Mouse (Mus musculus) heart, embryonic 14.5 days (tissue): ENCODE results near the gene Sun2. TPM values are rescaled to one million over a fixed set of nuclear protein-coding genes. Genes with fewer than 3 reads are reported as not detected.

Experiments
- ATAC-seq: fragments of 200-750 bp; cut with Nextera tagmentation; 2 replicates; pipeline ENCODE4 v1.8.0; 2017; ENCODE audit warnings: low read depth, moderate TSS enrichment; ENCODE audit not compliant: insufficient number of reproducible peaks, insufficient read depth, low FRiP score
- H3K27ac ChIP-seq, 2 experiments: fragments of 200-500 bp in 1 of 2; fragments of 300-500 bp in 1 of 2; sonication (generic) in 1 of 2; replicated peaks in 1 of 2; 2 replicates each; pipeline ENCODE4 v1.5.1; 2012 to 2014; ENCODE audit warnings: low read depth in 2 of 2, low read length in 2 of 2, control low read depth in 1 of 2, mild to moderate bottlenecking in 1 of 2, mixed read lengths in 1 of 2; ENCODE audit not compliant: control insufficient read depth in 1 of 2, insufficient read depth in 1 of 2
- H3K27me3 ChIP-seq: fragments of 300-500 bp; sonication (generic); 2 replicates; pipeline ENCODE4 v1.6.1; 2014; ENCODE audit warnings: mild to moderate bottlenecking, low read length, control low read depth; ENCODE audit not compliant: control insufficient read depth, insufficient read depth
- H3K36me3 ChIP-seq: fragments of 300-500 bp; sonication (generic); 2 replicates; pipeline ENCODE4 v1.6.1; 2014; ENCODE audit warnings: mild to moderate bottlenecking, control low read depth, low read length, mixed read lengths; ENCODE audit not compliant: control insufficient read depth, insufficient read depth
- H3K4me1 ChIP-seq, 2 experiments: fragments of 200-500 bp in 1 of 2; fragments of 300-500 bp in 1 of 2; sonication (generic) in 1 of 2; 2 replicates each; pipeline ENCODE4 v1.6.1; 2012 to 2014; ENCODE audit warnings: low read length in 2 of 2, control low read depth in 1 of 2, mixed read lengths in 1 of 2; ENCODE audit not compliant: control insufficient read depth in 2 of 2, insufficient read depth in 2 of 2
- H3K4me2 ChIP-seq: fragments of 300-500 bp; sonication (generic); 2 replicates; pipeline ENCODE4 v1.6.1; 2014; ENCODE audit warnings: mild to moderate bottlenecking, low read length
- H3K4me3 ChIP-seq, 2 experiments: fragments of 200-500 bp in 1 of 2; fragments of 300-500 bp in 1 of 2; sonication (generic) in 1 of 2; 2 replicates each; pipeline ENCODE4 v1.5.1; 2012 to 2014; ENCODE audit warnings: low read length in 2 of 2, mild to moderate bottlenecking in 2 of 2, control low read depth in 1 of 2, low read depth in 1 of 2, moderate library complexity in 1 of 2; ENCODE audit not compliant: control insufficient read depth in 1 of 2, insufficient read depth in 1 of 2
- H3K9ac ChIP-seq: fragments of 300-500 bp; sonication (generic); 2 replicates; pipeline ENCODE4 v1.6.1; 2014; ENCODE audit warnings: mild to moderate bottlenecking, low read length
- H3K9me3 ChIP-seq: fragments of 300-500 bp; sonication (generic); 2 replicates; pipeline ENCODE4 v1.6.1; 2016; ENCODE audit warnings: low read length, control low read depth; ENCODE audit not compliant: control insufficient read depth
- WGBS: fragments of 180-500 bp; shearing (Covaris S2); extraction: QIAGEN DNeasy Blood & Tissue Kit; methylation state at CpG from one replicate; pipeline ENCODE4 v1.1.7; 2014; 5-methylcytosine and 5-hydroxymethylcytosine counted together
- polyA plus RNA-seq: library from polyadenylated mRNA; unstranded; fragments of >200 nt; fragmentation: Nextera tagmentation; extraction: Ambion mirVana; gene quantifications from 2 replicates; pipeline ENCODE4 v1.2.1, GENCODE M21; 2014

Gene Sun2
- polyA plus RNA-seq, 1 experiment from 2014 or later: 7.7 TPM

GRCm38 (mm10) chr15:79753873-79754272, 11.5 kb upstream of the Sun2 start:
- H3K27ac ChIP-seq: no peak overlapping the region
- H3K4me1 ChIP-seq: no peaks in the 10 kb centered on the region
- no peaks in the 10 kb centered on the region for H3K27me3 ChIP-seq
- no peak overlapping the region for H3K4me2 ChIP-seq
- no peak overlapping the region for H3K4me3 ChIP-seq
- no peaks in the 10 kb centered on the region for H3K36me3 ChIP-seq
- H3K9me3 ChIP-seq: no peaks in the 10 kb centered on the region
- ATAC-seq: no peak
- H3K9ac ChIP-seq: no peak overlapping the region
- 44% methylated on average over 4 of the region's 4 CpGs for WGBS

GRCm38 (mm10) chr15:79753420-79753752, 11.1 kb upstream of the Sun2 start:
- Histone ChIP-seq H3K36me3 (no peaks in the 10 kb centered on the region), H3K4me1 (no peaks in the 10 kb centered on the region), H3K27me3 (no peaks in the 10 kb centered on the region), H3K4me2 (no peak overlapping the region), H3K9ac (no peak overlapping the region), H3K27ac (no peak overlapping the region), H3K4me3 (no peak overlapping the region), H3K9me3 (no peaks in the 10 kb centered on the region)
- 77% methylated on average over 3 of the region's 3 CpGs for WGBS
- ATAC-seq: no peak

DNA sequence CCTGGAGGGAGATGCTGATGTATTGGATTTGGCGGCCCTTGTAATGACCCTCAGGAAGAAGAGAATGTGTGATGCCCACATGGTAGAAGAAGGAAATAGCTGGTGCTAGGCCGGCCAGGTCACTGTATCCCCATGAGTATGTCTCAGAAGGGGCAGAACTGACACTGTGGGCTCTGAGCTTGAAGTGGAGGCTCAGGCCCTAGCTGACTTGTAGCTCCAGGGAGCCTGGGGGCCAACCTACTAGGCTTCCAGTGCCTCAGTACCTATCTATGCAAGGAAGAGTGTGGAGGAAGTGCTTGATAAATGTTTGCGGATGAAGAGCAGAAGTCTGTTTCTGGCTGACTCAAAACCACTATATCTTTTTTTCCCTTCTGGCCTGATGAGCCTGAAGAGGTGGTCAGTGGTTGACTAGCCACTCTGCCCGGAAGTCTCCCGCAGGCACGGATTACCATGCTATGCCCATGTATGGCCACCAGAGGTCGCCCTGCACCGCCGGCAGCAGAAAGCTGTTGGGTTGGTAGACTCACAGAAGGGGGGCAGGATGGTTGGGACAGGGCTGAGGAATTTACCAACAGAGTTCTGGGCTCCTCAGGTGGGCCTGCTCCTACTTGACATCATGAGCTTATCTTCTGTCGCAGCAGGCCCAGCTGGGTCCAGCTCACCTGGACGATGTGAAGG, 10.5 kb upstream of the Sun2 start:
- H3K9ac ChIP-seq: no peak overlapping the region
- H3K27me3 ChIP-seq: no peaks in the 10 kb centered on the region
- no peak overlapping the region for H3K27ac ChIP-seq
- ATAC-seq: no peak
- H3K4me1 ChIP-seq: no peaks in the 10 kb centered on the region
- H3K4me3 ChIP-seq: no peak overlapping the region
- no peaks in the 10 kb centered on the region for H3K9me3 ChIP-seq
- H3K4me2 ChIP-seq: no peak overlapping the region
- no peaks in the 10 kb centered on the region for H3K36me3 ChIP-seq
- WGBS: 22% methylated on average over 11 of the region's 11 CpGs

- no peaks in the 10 kb centered on the region for H3K36me3 ChIP-seq
Observed at GRCm38 (mm10) chr15:79751772-79752171, 9.4 kb upstream of the Sun2 start.

GRCm38 (mm10) chr15:79750266-79750665, 7.9 kb upstream of the Sun2 start:
- no peak overlapping the region for H3K4me3 ChIP-seq
- H3K36me3 ChIP-seq: 0 out of 2 replicates have a peak, but pooled peaks cover under 1% of the 10 kb centered on the region
- no peak for ATAC-seq
- H3K9ac ChIP-seq: no peak overlapping the region
- no peaks in the 10 kb centered on the region for H3K4me1 ChIP-seq
- H3K27me3 ChIP-seq: no peaks in the 10 kb centered on the region
- H3K9me3 ChIP-seq: no peaks in the 10 kb centered on the region
- no peak overlapping the region for H3K4me2 ChIP-seq
- 81% methylated on average over 8 of the region's 8 CpGs for WGBS
- H3K27ac ChIP-seq: no peak overlapping the region

More at GRCm38 (mm10) chr15:79751772-79752171, 9.4 kb upstream of the Sun2 start:
- Histone ChIP-seq H3K4me1 (no peaks in the 10 kb centered on the region), H3K4me2 (no peak overlapping the region), H3K4me3 (no peak overlapping the region), H3K9ac (no peak overlapping the region), H3K27ac (no peak overlapping the region), H3K9me3 (no peaks in the 10 kb centered on the region), H3K27me3 (no peaks in the 10 kb centered on the region)
- ATAC-seq: no peak
- 69% methylated on average over 17 of the region's 17 CpGs for WGBS

DNA sequence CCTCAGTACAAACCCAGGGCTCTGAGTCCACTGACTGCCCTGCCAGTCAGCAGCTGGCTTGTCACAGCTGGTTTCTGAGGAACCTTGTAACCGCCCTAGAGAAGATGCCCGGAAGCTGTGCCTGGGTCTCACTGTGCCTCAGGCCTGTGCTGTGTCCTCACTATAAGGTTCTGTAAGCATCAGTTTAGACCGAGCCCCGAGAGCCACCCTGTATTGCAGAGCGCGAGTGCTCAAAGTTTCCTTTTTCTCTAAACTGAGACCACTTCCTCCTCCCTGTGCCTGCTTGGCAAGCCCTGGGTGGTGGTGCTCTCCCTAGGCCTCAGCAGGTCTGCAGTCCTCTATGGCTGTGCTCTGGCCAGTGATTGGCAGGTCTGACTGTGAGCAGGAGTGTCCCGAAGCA, 6.8 kb upstream of the Sun2 start:
- Histone ChIP-seq H3K27me3 (no peaks in the 10 kb centered on the region), H3K9ac (no peak overlapping the region), H3K4me2 (no peak overlapping the region), H3K4me1 (peaks cover 0 to 3% of the 10 kb centered on the region in 2 experiments; a peak in 1 of 4 replicates), H3K9me3 (no peaks in the 10 kb centered on the region), H3K4me3 (no peak overlapping the region), H3K36me3 (0 out of 2 replicates have a peak, but pooled peaks cover 6% of the 10 kb centered on the region), H3K27ac (no peak overlapping the region)
- WGBS: 93% methylated on average over 7 of the region's 7 CpGs
- no peak for ATAC-seq

DNA sequence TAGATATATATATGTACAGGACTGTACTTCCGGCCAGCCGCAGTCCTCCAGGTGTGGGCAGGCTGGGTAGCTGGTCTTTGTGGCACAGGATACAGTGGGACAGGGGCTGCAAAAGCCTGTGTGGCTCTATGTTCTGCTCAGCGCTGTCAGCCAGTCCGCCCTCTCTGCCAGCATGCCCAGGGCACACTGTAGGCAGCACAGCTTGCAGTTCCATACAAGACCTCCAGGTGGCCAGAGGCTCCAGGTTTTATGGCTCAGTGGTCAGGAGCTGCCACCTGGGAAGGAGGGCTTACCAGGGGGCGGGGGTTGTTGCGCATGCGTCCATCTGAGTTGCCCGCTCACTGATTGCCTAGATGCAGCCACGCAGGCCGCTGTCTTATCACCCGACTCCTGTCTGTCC, 5.7 kb upstream of the Sun2 start:
- Histone ChIP-seq H3K4me3 (no peak overlapping the region), H3K27ac (no peak overlapping the region), H3K36me3 (0 out of 2 replicates have a peak, but pooled peaks cover 6% of the 10 kb centered on the region), H3K27me3 (no peaks in the 10 kb centered on the region), H3K4me1 (peaks cover 2 to 6% of the 10 kb centered on the region in 2 experiments), H3K4me2 (no peak overlapping the region), H3K9me3 (no peaks in the 10 kb centered on the region), H3K9ac (no peak overlapping the region)
- WGBS: 58% methylated on average over 11 of the region's 11 CpGs
- no peak for ATAC-seq

DNA sequence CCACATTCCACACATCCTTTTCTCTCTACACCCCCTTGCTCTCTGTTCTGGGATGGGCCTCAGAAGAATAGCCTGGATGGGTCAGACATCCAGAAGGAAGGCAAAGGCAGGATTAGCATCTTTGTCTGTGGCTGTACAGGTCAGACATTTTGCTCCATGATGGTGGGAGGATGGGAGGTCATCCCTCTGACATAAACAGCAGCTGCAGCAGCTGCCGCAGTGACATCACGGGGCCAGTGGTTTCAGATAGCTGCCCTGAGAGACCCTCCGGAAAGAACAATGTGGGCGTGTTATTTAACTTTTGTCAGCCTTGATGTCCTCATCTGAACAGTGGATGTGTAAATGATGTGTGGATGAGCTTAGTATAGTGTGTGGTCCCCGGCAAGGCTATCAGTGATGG, 3.5 kb upstream of the Sun2 start:
- H3K36me3 ChIP-seq: 0 out of 2 replicates have a peak, but pooled peaks cover 6% of the 10 kb centered on the region
- 89% methylated on average over 5 of the region's 5 CpGs for WGBS

More for the DNA sequence above, 3.5 kb upstream of the Sun2 start:
- no peak overlapping the region for H3K27ac ChIP-seq
- no peak overlapping the region for H3K4me2 ChIP-seq
- H3K27me3 ChIP-seq: no peaks in the 10 kb centered on the region
- H3K9me3 ChIP-seq: no peaks in the 10 kb centered on the region
- H3K4me1 ChIP-seq: peaks cover 9 to 14% of the 10 kb centered on the region in 2 experiments
- H3K9ac ChIP-seq: no peak overlapping the region
- no peak overlapping the region for H3K4me3 ChIP-seq
- no peak for ATAC-seq
